Mouse (Mus musculus) olfactory bulb, adult 2 months (tissue): ENCODE measurements around the gene Sacs.

Source experiments
- CTCF ChIP-seq: fragments of 200-500 bp; IDR thresholded peaks from 2 replicates; pipeline ENCODE4 v1.5.1; 2012; ENCODE audit warnings: low read depth, mild to moderate bottlenecking, low read length, moderate library complexity; ENCODE audit not compliant: insufficient read depth
- POLR2A ChIP-seq: fragments of 200-500 bp; IDR thresholded peaks from 2 replicates; pipeline ENCODE4 v1.6.1; 2012; ENCODE audit warnings: mild to moderate bottlenecking, low read depth, low read length, moderate library complexity; ENCODE audit not compliant: insufficient read depth

GRCm38 (mm10) chr14:61258352-61258751 is 120.1 kb downstream of the Sacs start, which contains the start of gene Sgcg:
- TF ChIP-seq CTCF (no peak), POLR2A (no peak)
